Mouse (Mus musculus) ES-E14 (cell line): ENCODE measurements at regions not wholly inside any gene's neighbourhood (a gene's known extent, or its start where the extent isn't known, plus 50 kb on each side); places are given as distances from the start of the nearest gene placed in this dataset.

ENCODE experiments used
- DNase-seq: peaks from one replicate; pipeline ENCODE4 v3.0.0-alpha.2; 2013; ENCODE audit warnings: low read depth, low spot score
- H3K27ac ChIP-seq: 2 replicates; pipeline ENCODE4 v1.5.1; 2012; ENCODE audit warnings: low read depth, mild to moderate bottlenecking, low read length, moderate library complexity, mixed read lengths; ENCODE audit not compliant: poor library complexity, insufficient read depth, severe bottlenecking
- H3K36me3 ChIP-seq: 2 replicates; pipeline ENCODE4 v1.6.1; 2012; ENCODE audit warnings: mild to moderate bottlenecking, low read length, moderate library complexity, mixed read lengths; ENCODE audit not compliant: control insufficient read depth, poor library complexity, insufficient read depth, severe bottlenecking
- H3K4me1 ChIP-seq, 2 experiments: fragments of 150-350 bp in 1 of 2; sonication (generic) in 1 of 2; 2 replicates each; pipeline ENCODE4 v1.6.1; 2012; ENCODE audit warnings: low read length in 2 of 2, mild to moderate bottlenecking in 1 of 2, mixed read lengths in 1 of 2; ENCODE audit not compliant: control insufficient read depth in 2 of 2, insufficient read depth in 2 of 2, poor library complexity in 1 of 2
- H3K4me3 ChIP-seq, 2 experiments: fragments of 150-350 bp in 1 of 2; sonication (generic) in 1 of 2; 2 replicates each; pipeline ENCODE4 v1.5.1; 2012; ENCODE audit warnings: low read length in 2 of 2, low read depth in 1 of 2, mild to moderate bottlenecking in 1 of 2, mixed read lengths in 1 of 2; ENCODE audit not compliant: insufficient read depth in 1 of 2, poor library complexity in 1 of 2, severe bottlenecking in 1 of 2
- H3K9ac ChIP-seq: 2 replicates; pipeline ENCODE4 v1.6.1; 2012; ENCODE audit warnings: low read depth, mild to moderate bottlenecking, low read length, mixed read lengths; ENCODE audit not compliant: poor library complexity, insufficient read depth, severe bottlenecking
- H3K9me3 ChIP-seq: fragments of 150-350 bp; sonication (generic); 2 replicates; pipeline ENCODE4 v1.6.1; 2012; ENCODE audit warnings: low read depth, mild to moderate bottlenecking, low read length; ENCODE audit not compliant: control insufficient read depth, insufficient read depth
- CHD2 ChIP-seq: IDR thresholded peaks from 2 replicates; pipeline ENCODE4 v1.6.1; 2014; ENCODE audit warnings: mild to moderate bottlenecking, low read depth, low read length, inconsistent platforms
- HCFC1 ChIP-seq: IDR thresholded peaks from 2 replicates; pipeline ENCODE4 v1.6.1; 2012; ENCODE audit warnings: low read length, inconsistent platforms, borderline replicate concordance; ENCODE audit not compliant: insufficient read depth
- MAFK ChIP-seq: IDR thresholded peaks from 2 replicates; pipeline ENCODE4 v1.6.1; 2014; ENCODE audit warnings: mild to moderate bottlenecking, low read depth, low read length, inconsistent platforms; ENCODE audit not compliant: insufficient read depth
- ZC3H11A ChIP-seq: IDR thresholded peaks from 2 replicates; pipeline ENCODE4 v1.6.1; 2012; ENCODE audit warnings: low read depth, mild to moderate bottlenecking, inconsistent platforms, low read length, borderline replicate concordance
- ZNF384 ChIP-seq: IDR thresholded peaks from 2 replicates; pipeline ENCODE4 v1.6.1; 2012; ENCODE audit warnings: low read depth, low read length, inconsistent platforms
- in situ Hi-C, 2 experiments: fragments of 600-800 bp; cut with MboI; formaldehyde crosslinking; loops; one replicate each; pipeline ENCODE4 v1.15.1; 2025; ENCODE audit warnings: low sequenced_read_pairs in 2 of 2, inconsistent platforms in 1 of 2; ENCODE audit not compliant: unreplicated experiment in 2 of 2

- TF ChIP-seq ZNF384 (no peak), HCFC1 (no peak), ZC3H11A (no peak), MAFK (no peak), CHD2 (no peak)
- in situ Hi-C loops: no loop called here
- no peak for DNase-seq
These were observed 438.2 kb upstream of the Intu start for GRCm38 (mm10) chr3:40092765-40093368.

GRCm38 (mm10) chr3:40094040-40094439 lies 437.0 kb upstream of the Intu start:
- Histone ChIP-seq H3K9ac (no peak overlapping the region), H3K9me3 (no peaks in the 10 kb centered on the region), H3K4me1 (no peaks in the 10 kb centered on the region), H3K27ac (no peak overlapping the region), H3K4me3 (no peak overlapping the region), H3K36me3 (no peaks in the 10 kb centered on the region)
- in situ Hi-C loops: no loop called here
- no peak for DNase-seq
- TF ChIP-seq ZC3H11A: no peak
- TF ChIP-seq MAFK: no peak
- no peak for TF ChIP-seq CHD2
- no peak for TF ChIP-seq HCFC1
- no peak for TF ChIP-seq ZNF384

More at GRCm38 (mm10) chr3:40092765-40093368, 438.2 kb upstream of the Intu start:
- H3K4me3 ChIP-seq: no peak overlapping the region
- no peak overlapping the region for H3K9ac ChIP-seq
- H3K4me1 ChIP-seq: no peaks in the 10 kb centered on the region
- no peaks in the 10 kb centered on the region for H3K36me3 ChIP-seq
- no peaks in the 10 kb centered on the region for H3K9me3 ChIP-seq
- H3K27ac ChIP-seq: no peak overlapping the region

DNA sequence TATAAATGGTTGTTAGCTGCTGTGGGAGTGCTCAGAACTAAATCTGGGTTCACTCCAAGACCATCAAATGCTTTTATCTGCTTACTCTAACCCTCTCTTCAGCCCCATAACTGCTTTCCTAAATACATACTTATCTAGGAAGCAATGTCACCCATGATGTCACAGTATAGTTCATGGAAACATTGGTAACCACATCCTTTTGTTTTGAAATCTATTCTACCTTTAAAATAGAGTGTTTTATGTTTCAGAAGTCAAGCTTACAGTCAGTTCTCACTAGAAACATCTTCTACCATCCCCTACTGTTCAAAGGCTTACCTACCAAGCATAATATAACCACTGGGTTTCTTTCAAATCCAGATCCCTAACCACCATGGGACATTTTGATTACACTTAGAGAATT lies 436.4 kb upstream of the Intu start:
- Histone ChIP-seq H3K27ac (no peak overlapping the region), H3K4me3 (no peak overlapping the region), H3K9me3 (no peaks in the 10 kb centered on the region), H3K4me1 (no peaks in the 10 kb centered on the region), H3K9ac (no peak overlapping the region), H3K36me3 (no peaks in the 10 kb centered on the region)
- TF ChIP-seq CHD2: no peak
- TF ChIP-seq HCFC1: no peak
- no peak for TF ChIP-seq ZNF384
- TF ChIP-seq ZC3H11A: no peak
- no peak for TF ChIP-seq MAFK
- in situ Hi-C loops: no loop called here
- no peak for DNase-seq

DNA sequence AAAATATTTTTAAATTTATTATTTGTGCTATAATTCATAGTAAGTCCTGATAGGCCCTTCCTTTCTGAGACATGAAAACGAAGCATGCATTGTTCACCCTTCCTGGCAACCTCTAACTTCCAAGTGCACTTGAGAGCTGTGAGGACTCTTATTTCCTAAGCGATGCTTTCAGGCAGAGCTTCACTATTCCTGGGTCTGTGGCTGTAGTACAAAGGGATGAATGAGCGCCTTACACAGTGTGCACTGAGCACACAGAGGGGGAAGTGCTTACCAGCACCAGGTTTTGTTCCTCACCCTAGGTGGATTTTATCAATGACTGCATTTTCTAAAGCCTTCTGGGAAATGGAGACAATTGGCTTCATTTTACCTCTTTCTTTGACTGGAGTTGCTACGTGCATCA lies 428.4 kb upstream of the Intu start:
- no peak overlapping the region for H3K4me3 ChIP-seq
- no peaks in the 10 kb centered on the region for H3K4me1 ChIP-seq
- in situ Hi-C loops: no loop called here
- TF ChIP-seq ZC3H11A (no peak), MAFK (no peak), HCFC1 (no peak), ZNF384 (no peak), CHD2 (no peak)
- H3K9ac ChIP-seq: no peak overlapping the region
- no peaks in the 10 kb centered on the region for H3K36me3 ChIP-seq
- no peak for DNase-seq
- no peak overlapping the region for H3K27ac ChIP-seq
- H3K9me3 ChIP-seq: no peaks in the 10 kb centered on the region
